ENCODE assay signal across 22 mouse cellular contexts in genomic region chr19:57975201-57975600, GRCm38 (mm10).
"Had no signal": no experiment of that assay in that cellular context is flagged by ENCODE, and none has a peak within 500 bp of the region (broad histone marks: within the 10 kb centered on the region; RNA-seq: fewer than 3 reads in every experiment).

No protein-coding gene starts in this region.

- DNase-seq: gastrocnemius, postnatal 14 days; gastrocnemius, postnatal 36 days; heart, adult 18-20 months; heart, postnatal 10 days; heart, postnatal 36 days; kidney, adult 11 months; kidney, adult 2 months; kidney, adult 9 months; kidney, postnatal 14 days; kidney, postnatal 36 days; layer of hippocampus, adult 9-11 months; layer of hippocampus, postnatal 36 days had no signal

- H3K4me3 ChIP-seq: heart, embryonic 10.5 days; heart, embryonic 12.5 days; hindbrain, embryonic 13.5 days; hindbrain, embryonic 15.5 days; kidney, embryonic 15.5 days; limb, embryonic 13.5 days; limb, embryonic 15.5 days; liver, embryonic 12.5 days had no signal

- H3K36me3 ChIP-seq: hindbrain, embryonic 15.5 days; liver, embryonic 12.5 days had no signal

- H3K27me3 ChIP-seq: heart, embryonic 12.5 days; hindbrain, embryonic 13.5 days; hindbrain, embryonic 15.5 days; kidney, embryonic 15.5 days; limb, embryonic 13.5 days; limb, embryonic 15.5 days; liver, embryonic 12.5 days had no signal

- H3K9me3 ChIP-seq: heart, embryonic 10.5 days; heart, embryonic 12.5 days; hindbrain, embryonic 15.5 days; kidney, embryonic 15.5 days; limb, embryonic 15.5 days; liver, embryonic 12.5 days had no signal

- H3K4me1 ChIP-seq: hindbrain, embryonic 13.5 days; hindbrain, embryonic 15.5 days; kidney, embryonic 15.5 days; limb, embryonic 13.5 days; limb, embryonic 15.5 days; liver, embryonic 12.5 days had no signal

- ATAC-seq: hindbrain, postnatal 0 days; intestine, embryonic 16.5 days; liver, embryonic 12.5 days had no signal
